Mouse (Mus musculus): Measurements from ENCODE around the gene Nfatc2.

The Nfatc2 gene

GRCm38 (mm10) chr2:168601491-168602386, at the start of gene Nfatc2:
TSS of gene Nfatc2 (minus strand) at chr2:168601657.
- peak; percentile 84 to 90 for DNase-seq

- no peak for DNase-seq
Measured at GRCm38 (mm10) chr2:168648171-168648570, 46.7 kb upstream of the Nfatc2 start.

- DNase-seq = no peak
Measured at GRCm38 (mm10) chr2:168644855-168645254, 43.4 kb upstream of the Nfatc2 start.

GRCm38 (mm10) chr2:168643524-168644177, 42.2 kb upstream of the Nfatc2 start:
- DNase-seq = no peak

DNA sequence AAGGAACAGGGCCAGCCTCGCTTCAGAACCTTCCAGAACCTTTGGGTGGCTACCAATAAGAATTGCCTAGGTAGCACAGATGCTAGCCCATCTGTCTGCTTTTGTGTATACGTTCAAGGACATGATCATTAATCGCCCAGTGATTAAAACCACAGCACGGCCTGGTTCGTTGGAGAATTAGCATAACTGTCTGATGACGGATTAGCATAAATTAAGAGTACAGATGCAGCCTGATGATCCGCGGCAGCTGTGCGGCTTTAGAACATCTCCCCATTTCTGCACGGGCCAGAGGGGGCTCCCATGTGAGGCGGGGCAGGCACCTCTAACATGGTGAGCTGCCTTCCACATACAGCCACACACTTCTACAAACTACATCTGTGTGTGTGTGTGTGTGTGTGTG, 40.7 kb upstream of the Nfatc2 start:
- no peak for DNase-seq

DNA sequence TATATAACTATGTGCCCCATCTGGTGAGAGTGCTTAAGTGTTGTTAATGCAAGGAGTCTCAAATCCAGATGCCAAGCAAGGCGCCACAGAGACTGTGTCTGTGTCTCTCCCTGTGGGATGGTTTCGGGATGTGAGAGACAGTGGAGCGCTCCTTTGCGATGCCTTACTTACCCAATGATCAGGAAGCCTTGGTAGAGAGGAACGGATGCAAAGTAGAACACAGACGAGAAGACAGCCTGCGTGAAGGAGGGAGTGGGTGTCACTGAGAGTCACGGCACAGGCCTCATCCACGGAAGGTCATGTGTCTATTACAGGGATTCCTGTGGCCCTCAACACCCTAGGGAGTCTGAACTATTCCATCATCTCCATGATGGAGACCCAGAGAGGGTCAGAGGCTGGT, 39.0 kb upstream of the Nfatc2 start:
- DNase-seq = no peak

DNA sequence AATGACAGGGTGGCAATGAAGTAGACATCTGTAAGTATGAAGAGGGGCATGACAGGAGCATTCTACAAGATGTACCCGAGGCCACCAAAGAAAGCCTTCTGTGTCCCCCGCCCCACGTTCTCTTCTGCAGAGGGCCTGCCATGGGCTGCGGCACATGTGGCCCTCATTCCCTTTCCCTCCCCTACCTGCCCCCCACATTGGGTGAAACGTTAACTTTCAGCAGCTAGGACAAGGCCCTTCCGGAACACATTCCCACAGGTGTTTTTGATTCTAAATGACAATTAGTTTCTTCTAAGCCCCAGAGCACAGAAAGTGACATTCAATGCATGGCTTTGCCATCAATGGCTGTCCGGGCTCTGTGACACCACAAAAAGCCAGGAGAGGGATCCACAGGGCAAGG, 33.4 kb upstream of the Nfatc2 start:
- DNase-seq = no peak

DNA sequence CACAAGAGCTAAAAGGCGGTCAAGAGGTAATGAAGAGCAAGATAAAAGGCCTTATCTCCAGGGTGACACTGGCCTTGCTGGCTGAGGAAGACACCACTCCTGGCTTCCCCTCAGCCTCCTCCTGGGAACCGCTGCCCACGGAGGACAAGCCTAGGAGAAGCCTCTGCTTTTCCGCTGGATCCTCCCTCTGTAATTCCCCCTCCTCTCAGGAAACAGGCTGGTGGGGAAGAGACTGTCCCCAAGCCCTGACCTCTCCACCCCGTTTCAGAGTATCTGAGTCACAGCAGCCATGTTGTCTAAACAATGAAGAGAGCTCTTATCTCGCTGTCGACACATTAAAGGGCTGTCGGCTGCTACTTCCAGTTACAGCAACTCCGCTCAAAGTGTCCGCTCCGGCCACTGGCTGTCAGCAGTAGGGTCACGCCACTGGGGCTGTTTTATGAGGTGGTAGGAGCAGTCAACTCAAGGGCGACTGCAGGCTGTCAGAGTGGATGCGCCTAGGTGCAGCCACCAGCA, 31.9 kb upstream of the Nfatc2 start:
- peak; percentile 29 to 48 for DNase-seq

- DNase-seq = no peak
Measured at GRCm38 (mm10) chr2:168632543-168632942, 31.1 kb upstream of the Nfatc2 start.

GRCm38 (mm10) chr2:168628787-168629186, 27.3 kb upstream of the Nfatc2 start:
- DNase-seq = peak; percentile 91 to 92

- DNase-seq = peak in 1 of 2 experiments; percentile 16
Measured at GRCm38 (mm10) chr2:168627829-168628770, 26.6 kb upstream of the Nfatc2 start.

DNA sequence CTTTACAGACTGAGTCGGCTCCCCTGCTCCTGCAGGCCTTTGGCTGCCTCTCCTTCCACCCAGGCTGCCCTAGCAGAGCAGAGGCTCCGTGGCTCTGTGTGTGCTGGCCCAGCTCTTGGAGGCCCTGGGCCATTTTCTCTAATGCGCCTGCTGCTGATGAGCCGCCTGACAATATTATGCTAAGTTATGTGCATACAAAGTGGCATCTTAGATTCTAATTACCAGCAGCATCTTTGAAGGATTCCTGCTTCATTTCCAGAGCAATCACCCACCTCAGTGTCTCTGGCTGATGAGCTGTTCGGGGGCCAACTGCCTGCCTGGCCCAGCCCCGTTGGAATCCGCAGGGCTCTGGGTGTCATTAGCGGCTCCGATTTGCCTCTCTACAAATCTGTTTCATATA, 24.9 kb upstream of the Nfatc2 start:
- DNase-seq = no peak

DNA sequence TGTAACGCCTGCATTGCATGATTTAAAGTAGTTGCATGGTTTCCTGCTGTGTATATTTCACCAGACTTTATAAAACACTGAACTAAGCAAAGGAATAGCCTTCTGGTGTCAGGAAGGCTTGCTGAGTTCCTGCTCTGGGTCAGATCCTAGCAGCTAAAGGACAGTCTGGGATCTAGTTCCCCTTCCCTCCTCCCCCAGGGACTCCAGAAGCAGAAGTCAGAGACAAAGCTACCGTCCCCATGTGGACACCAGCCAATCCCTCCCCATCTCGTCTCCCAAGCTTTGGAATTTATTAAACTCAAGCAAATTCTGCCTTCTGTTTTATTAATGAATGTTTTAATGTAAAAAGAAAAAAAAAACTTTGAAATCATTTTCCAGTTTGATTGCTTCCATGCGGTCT, 23.6 kb upstream of the Nfatc2 start:
- DNase-seq = peak; percentile 41 to 58

- DNase-seq = no peak
Measured at GRCm38 (mm10) chr2:168621111-168621802, 19.8 kb upstream of the Nfatc2 start.

- DNase-seq = no peak
Measured at GRCm38 (mm10) chr2:168618205-168618717, 16.8 kb upstream of the Nfatc2 start.

DNA sequence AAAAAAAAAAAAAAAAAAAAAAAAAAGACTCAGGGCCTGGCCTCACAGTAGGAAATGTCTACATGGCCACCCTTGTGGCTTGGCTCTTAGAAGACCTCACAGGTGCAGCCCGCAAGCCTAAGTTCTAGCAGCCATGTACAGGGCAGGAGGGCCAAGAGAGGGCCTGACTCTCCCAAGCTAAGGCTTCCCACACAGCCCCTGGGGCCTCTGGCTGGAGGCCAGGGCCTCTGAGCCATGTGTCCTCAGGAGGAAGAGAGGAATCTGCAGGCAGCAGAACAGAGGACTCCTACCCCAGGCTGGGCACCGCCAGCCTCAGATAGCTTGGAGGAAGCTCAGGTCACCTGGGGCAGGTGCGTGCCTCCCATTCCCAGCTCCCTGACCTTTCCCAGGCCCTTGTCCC, 13.7 kb upstream of the Nfatc2 start:
- DNase-seq = peak; percentile 24 to 37

DNA sequence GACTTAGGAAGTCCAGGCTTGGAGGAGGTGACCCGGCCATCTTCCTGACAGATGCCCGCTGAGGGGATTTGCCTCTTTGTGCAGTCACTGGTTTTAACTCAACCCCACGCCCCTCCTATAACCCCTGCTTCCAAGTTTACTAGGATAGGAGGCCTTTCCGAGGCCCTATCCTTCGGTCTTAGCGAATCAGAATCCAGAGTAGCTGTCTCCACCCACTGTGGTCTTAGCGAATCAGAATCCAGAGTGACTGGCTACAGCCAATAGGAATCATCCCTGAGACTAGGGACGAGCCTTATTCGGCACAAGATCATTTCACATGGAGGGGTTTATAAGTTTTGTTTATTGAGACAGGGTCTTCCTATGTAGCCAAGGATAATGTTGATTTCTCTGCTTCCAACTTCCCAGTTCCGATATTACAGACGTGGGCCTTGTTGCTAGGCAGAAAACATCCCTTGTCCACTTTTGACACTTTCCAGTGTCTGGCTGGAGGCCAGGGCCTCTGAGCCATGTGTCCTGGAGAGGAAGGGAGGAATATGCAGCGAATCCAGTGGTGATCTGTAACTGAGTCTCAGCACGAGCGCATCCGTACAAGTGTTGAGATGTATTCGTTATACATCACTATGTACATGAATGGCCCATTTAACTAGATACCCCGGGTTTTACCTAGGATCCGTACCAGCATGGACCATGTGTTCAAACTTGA, 12.9 kb upstream of the Nfatc2 start:
- DNase-seq = peak; percentile 48 to 62

- DNase-seq = peak; percentile 43 to 63
Measured at GRCm38 (mm10) chr2:168613092-168613880, 11.8 kb upstream of the Nfatc2 start.

GRCm38 (mm10) chr2:168610941-168611340, 9.5 kb upstream of the Nfatc2 start:
- no peak for DNase-seq

GRCm38 (mm10) chr2:168609653-168610248, 8.3 kb upstream of the Nfatc2 start:
- DNase-seq = no peak
